Mouse (Mus musculus) myocyte (in vitro differentiated cells): Measurements from ENCODE around the gene Inafm2. TPM values are rescaled to one million over a fixed set of nuclear protein-coding genes. Genes with fewer than 3 reads are reported as not detected.

Experiments used
- H3K27me3 ChIP-seq: one replicate; pipeline ENCODE4 v1.6.1; 2011; ENCODE audit not compliant: control insufficient read depth, insufficient read depth, insufficient read length
- H3K36me3 ChIP-seq: one replicate; pipeline ENCODE4 v1.6.1; 2011; ENCODE audit not compliant: control insufficient read depth, insufficient read depth
- H3K4me2 ChIP-seq: one replicate; pipeline ENCODE4 v1.6.1; 2011; ENCODE audit warnings: low read depth, control low read depth
- H3K4me3 ChIP-seq: one replicate; pipeline ENCODE4 v1.5.1; 2011; ENCODE audit warnings: mild to moderate bottlenecking, control low read depth, moderate library complexity
- H3K79me2 ChIP-seq: one replicate; pipeline ENCODE4 v1.6.1; 2011; ENCODE audit not compliant: control insufficient read depth, insufficient read depth
- H3ac ChIP-seq: one replicate; pipeline ENCODE4 v1.6.1; 2011; ENCODE audit not compliant: control insufficient read depth, insufficient read length
- CEBPB ChIP-seq: IDR thresholded peaks from 2 replicates; pipeline ENCODE4 v1.6.1; 2011; ENCODE audit warnings: mild to moderate bottlenecking, moderate library complexity; ENCODE audit not compliant: poor library complexity, insufficient read depth, severe bottlenecking
- E2F4 ChIP-seq: IDR thresholded peaks from one replicate; pipeline ENCODE4 v1.6.1; 2011; ENCODE audit warnings: mild to moderate bottlenecking, control low read depth, moderate library complexity; ENCODE audit not compliant: insufficient read depth
- MAX ChIP-seq: IDR thresholded peaks from one replicate; pipeline ENCODE4 v1.6.1; 2011; ENCODE audit warnings: low read depth, mild to moderate bottlenecking, control low read depth
- MYOD1 ChIP-seq, 3 experiments: IDR thresholded peaks; one replicate each; pipeline ENCODE4 v1.6.1; 2011; ENCODE audit warnings: control low read depth in 2 of 3, low read depth in 2 of 3, mild to moderate bottlenecking in 2 of 3, moderate library complexity in 1 of 3; ENCODE audit not compliant: insufficient read length in 2 of 3, control insufficient read depth in 1 of 3
- MYOG ChIP-seq, 3 experiments: IDR thresholded peaks; one replicate each; pipeline ENCODE4 v1.6.1; 2011; ENCODE audit warnings: control low read depth in 2 of 3, low read depth in 2 of 3, mild to moderate bottlenecking in 2 of 3; ENCODE audit not compliant: insufficient read length in 2 of 3, control insufficient read depth in 1 of 3, insufficient read depth in 1 of 3
- POLR2A ChIP-seq: IDR thresholded peaks from one replicate; pipeline ENCODE4 v1.6.1; 2011; ENCODE audit warnings: low read depth, mild to moderate bottlenecking, control low read depth, moderate library complexity; ENCODE audit not compliant: insufficient read length
- POLR2AphosphoS2 ChIP-seq: IDR thresholded peaks from one replicate; pipeline ENCODE4 v1.6.1; 2011; ENCODE audit warnings: low read depth, control low read depth; ENCODE audit not compliant: insufficient read length
- REST ChIP-seq: IDR thresholded peaks from one replicate; pipeline ENCODE4 v1.6.1; 2011; ENCODE audit warnings: mild to moderate bottlenecking, control low read depth, moderate library complexity; ENCODE audit not compliant: insufficient read depth, insufficient read length
- SRF ChIP-seq: IDR thresholded peaks from one replicate; pipeline ENCODE4 v1.6.1; 2011; ENCODE audit warnings: low read depth; ENCODE audit not compliant: control insufficient read depth, insufficient read length
- TCF12 ChIP-seq: IDR thresholded peaks from one replicate; pipeline ENCODE4 v1.6.1; 2011; ENCODE audit warnings: mild to moderate bottlenecking, control low read depth; ENCODE audit not compliant: poor library complexity, insufficient read depth, severe bottlenecking
- TCF3 ChIP-seq: IDR thresholded peaks from one replicate; pipeline ENCODE4 v1.6.1; 2011; ENCODE audit warnings: low read depth, control low read depth; ENCODE audit not compliant: insufficient read length
- USF1 ChIP-seq: IDR thresholded peaks from one replicate; pipeline ENCODE4 v1.6.1; 2011; ENCODE audit warnings: low read depth, mild to moderate bottlenecking, control low read depth, moderate library complexity
- polyA plus RNA-seq: library from polyadenylated mRNA; unstranded; fragments of >200 nt; fragmentation: generic; extraction: Trizol; gene quantifications from one replicate; pipeline ENCODE4 v1.2.1, GENCODE M21; 2012; ENCODE audit warnings: missing spikeins

The Inafm2 gene
- polyA plus RNA-seq, 1 experiment = 10.5 TPM

- H3K36me3 ChIP-seq = no peaks in the 10 kb centered on the region
- H3ac ChIP-seq = no peak overlapping the region
- no peak overlapping the region for H3K4me3 ChIP-seq
- H3K4me2 ChIP-seq = no peak overlapping the region
- no peaks in the 10 kb centered on the region for H3K27me3 ChIP-seq
- TF ChIP-seq TCF12 = no peak
- no peak for TF ChIP-seq CEBPB
- no peak for TF ChIP-seq REST
- no peak for TF ChIP-seq POLR2A
- no peak for TF ChIP-seq MYOG (IDR thresholded peaks at IDR 0.05; ENCODE audit: control insufficient read depth in 1 of 3, insufficient read depth in 1 of 3, insufficient read length in 2 of 3, low read depth in 2 of 3)
- H3K79me2 ChIP-seq = no peaks in the 10 kb centered on the region
Measured at GRCm38 (mm10) chr2:118775396-118775795, 29.8 kb downstream of the Inafm2 start.

- Histone ChIP-seq H3ac (no peak overlapping the region), H3K27me3 (no peaks in the 10 kb centered on the region), H3K79me2 (no peaks in the 10 kb centered on the region), H3K36me3 (no peaks in the 10 kb centered on the region), H3K4me3 (no peak overlapping the region), H3K4me2 (no peak overlapping the region)
- peak in 1 of 3 experiments; percentile 57 for TF ChIP-seq MYOD1 (IDR thresholded peaks at IDR 0.05; ENCODE audit: control insufficient read depth in 1 of 3, insufficient read length in 2 of 3, low read depth in 2 of 3)
- TF ChIP-seq E2F4 = no peak
Measured at GRCm38 (mm10) chr2:118775846-118776245, 30.3 kb downstream of the Inafm2 start.

- TF ChIP-seq SRF = no peak
- TF ChIP-seq MYOG (IDR thresholded peaks at IDR 0.05; ENCODE audit: control insufficient read depth in 1 of 3, insufficient read depth in 1 of 3, insufficient read length in 2 of 3, low read depth in 2 of 3) = no peak
- no peak for TF ChIP-seq MAX
- TF ChIP-seq USF1 = no peak
- TF ChIP-seq MYOD1 (IDR thresholded peaks at IDR 0.05; ENCODE audit: control insufficient read depth in 1 of 3, insufficient read length in 2 of 3, low read depth in 2 of 3) = no peak
- Histone ChIP-seq H3K27me3 (no peaks in the 10 kb centered on the region), H3K79me2 (no peaks in the 10 kb centered on the region), H3K36me3 (no peaks in the 10 kb centered on the region), H3K4me2 (no peak overlapping the region), H3K4me3 (no peak overlapping the region), H3ac (no peak overlapping the region)
Measured at GRCm38 (mm10) chr2:118776295-118776694, 30.7 kb downstream of the Inafm2 start.

GRCm38 (mm10) chr2:118778418-118778817 is 32.9 kb downstream of the Inafm2 start:
- no peak overlapping the region for H3ac ChIP-seq
- TF ChIP-seq POLR2AphosphoS2 (no peak), MYOG (IDR thresholded peaks at IDR 0.05; ENCODE audit: control insufficient read depth in 1 of 3, insufficient read depth in 1 of 3, insufficient read length in 2 of 3, low read depth in 2 of 3) (no peak), REST (no peak), TCF3 (no peak), USF1 (no peak), TCF12 (no peak), SRF (no peak), MYOD1 (IDR thresholded peaks at IDR 0.05; ENCODE audit: control insufficient read depth in 1 of 3, insufficient read length in 2 of 3, low read depth in 2 of 3) (no peak), E2F4 (no peak), POLR2A (no peak)
- H3K36me3 ChIP-seq = no peaks in the 10 kb centered on the region
- no peaks in the 10 kb centered on the region for H3K79me2 ChIP-seq
- H3K4me3 ChIP-seq = no peak overlapping the region
- H3K27me3 ChIP-seq = no peaks in the 10 kb centered on the region
- H3K4me2 ChIP-seq = no peak overlapping the region

GRCm38 (mm10) chr2:118779065-118779464 is 33.5 kb downstream of the Inafm2 start:
- H3K27me3 ChIP-seq = no peaks in the 10 kb centered on the region
- H3K4me3 ChIP-seq = peak overlapping the region; percentile 6
- H3ac ChIP-seq = no peak overlapping the region
- TF ChIP-seq E2F4 (no peak), SRF (no peak), REST (no peak), TCF12 (no peak), TCF3 (no peak), CEBPB (no peak), MYOG (IDR thresholded peaks at IDR 0.05; ENCODE audit: control insufficient read depth in 1 of 3, insufficient read depth in 1 of 3, insufficient read length in 2 of 3, low read depth in 2 of 3) (no peak), MYOD1 (IDR thresholded peaks at IDR 0.05; ENCODE audit: control insufficient read depth in 1 of 3, insufficient read length in 2 of 3, low read depth in 2 of 3) (no peak), POLR2AphosphoS2 (no peak), MAX (no peak), USF1 (no peak), POLR2A (no peak)
- peak overlapping the region; percentile 78 for H3K4me2 ChIP-seq
- H3K79me2 ChIP-seq = no peaks in the 10 kb centered on the region
- no peaks in the 10 kb centered on the region for H3K36me3 ChIP-seq
